In the genomic region with DNA sequence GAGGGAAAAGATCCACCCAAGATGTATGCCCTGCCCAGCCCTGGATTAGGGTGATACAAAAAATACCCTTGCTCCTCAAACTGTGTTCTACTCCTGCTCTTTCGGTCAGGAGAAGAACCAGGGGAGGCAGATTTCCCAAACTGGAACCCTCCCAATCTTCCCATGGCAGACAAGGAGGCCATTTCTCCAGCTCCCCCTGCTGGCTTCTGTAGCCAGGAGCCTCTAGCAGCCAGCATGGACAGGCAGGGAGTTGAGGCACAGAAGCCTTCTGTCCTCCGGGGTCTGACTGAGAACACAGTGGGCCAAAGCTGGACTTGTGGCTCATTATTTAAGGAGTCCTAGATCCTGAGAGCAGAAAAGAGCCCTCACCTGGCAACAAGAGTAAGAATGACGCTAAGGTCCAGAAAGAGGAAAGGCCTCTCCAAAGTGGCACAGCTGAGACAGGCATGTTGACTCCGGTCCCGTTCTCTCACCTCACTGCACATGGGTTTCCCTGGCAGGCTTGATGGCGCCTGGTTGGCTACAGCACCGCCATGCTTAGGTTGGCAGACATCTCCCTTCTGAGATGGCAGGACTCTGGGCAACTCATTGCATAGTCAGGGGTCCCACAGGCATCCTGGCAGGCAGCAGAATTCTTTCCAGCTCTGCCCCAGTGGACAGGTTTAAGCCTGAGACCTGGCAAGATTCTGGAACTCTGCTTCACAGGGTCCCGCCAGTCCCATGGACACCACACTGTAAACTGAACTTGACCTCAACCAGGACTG, we compare ENCODE assay signal across 11 mouse cellular contexts.
DNase-seq lines count a peak whose midpoint lies in the region; ATAC-seq and TF ChIP-seq lines count a peak whose summit lies in the region.
"Had no signal": no experiment of that assay in that cellular context is flagged by ENCODE, and none has a peak within 500 bp of the region (broad histone marks: within the 10 kb centered on the region; RNA-seq: fewer than 3 reads in every experiment).

No protein-coding gene starts in this region.

- H3K27me3 ChIP-seq in kidney, postnatal 0 days (ENCODE audit: insufficient read depth, low read length): no peaks in the 10 kb centered on the region
- H3K27me3 ChIP-seq: forebrain, embryonic 13.5 days; neural tube, embryonic 12.5 days had no signal

- no peak for ATAC-seq in kidney, postnatal 0 days (replicated peaks; ENCODE audit: low FRiP score, low read depth)
- ATAC-seq: forebrain, embryonic 13.5 days had no signal

- WGBS in kidney, postnatal 0 days: 82% methylated on average over 8 of the region's 8 CpGs

- H3K27ac ChIP-seq in kidney, postnatal 0 days: no peak overlapping the region
- H3K27ac ChIP-seq: forebrain, embryonic 13.5 days; neural tube, embryonic 12.5 days had no signal

- 0 out of 2 replicates have a peak, but pooled peaks cover 4% of the 10 kb centered on the region for H3K36me3 ChIP-seq in kidney, postnatal 0 days (ENCODE audit: insufficient read depth, low read length)
- H3K36me3 ChIP-seq: neural tube, embryonic 12.5 days had no signal

- H3K4me1 ChIP-seq in kidney, postnatal 0 days (replicated peaks; ENCODE audit: insufficient read depth, low read length): no peaks in the 10 kb centered on the region
- H3K4me1 ChIP-seq: forebrain, embryonic 13.5 days; neural tube, embryonic 12.5 days had no signal

- no peak overlapping the region for H3K4me3 ChIP-seq in kidney, postnatal 0 days (replicated peaks; ENCODE audit: low read depth, low read length)
- H3K4me3 ChIP-seq: forebrain, embryonic 13.5 days; neural tube, embryonic 12.5 days had no signal

- DNase-seq in adrenal gland, adult 2 months: peak; percentile 29
- no peak for DNase-seq in adrenal gland, postnatal 4 days (ENCODE audit: low spot score in 2 of 2)
- no peak for DNase-seq in kidney, postnatal 0 days (ENCODE audit: low spot score)
- no peak for DNase-seq in kidney, adult 18-20 months
- peak; percentile 40 for DNase-seq in thymus, postnatal 4 days
- DNase-seq in thymus, postnatal 36 days: no peak
- no peak for DNase-seq in spleen, adult 18-20 months
- no peak for DNase-seq in urinary bladder, postnatal 36 days (ENCODE audit: low spot score in 2 of 2)
- DNase-seq: thymus, adult 18-20 months had no signal

- H3K9me3 ChIP-seq in kidney, postnatal 0 days (replicated peaks; ENCODE audit: low read length): no peaks in the 10 kb centered on the region
- H3K9me3 ChIP-seq: forebrain, embryonic 13.5 days; neural tube, embryonic 12.5 days had no signal

- TF ChIP-seq CTCF in kidney, postnatal 0 days (IDR thresholded peaks at IDR 0.05; ENCODE audit: low read depth): peak; percentile 55

- no peak overlapping the region for H3K9ac ChIP-seq in kidney, postnatal 0 days (ENCODE audit: low read depth, low read length)
- H3K9ac ChIP-seq: forebrain, embryonic 13.5 days; neural tube, embryonic 12.5 days had no signal

- no peak overlapping the region for H3K4me2 ChIP-seq in kidney, postnatal 0 days (ENCODE audit: low read length)
- H3K4me2 ChIP-seq: forebrain, embryonic 13.5 days; neural tube, embryonic 12.5 days had no signal

Comparison
In these comparisons a context has a peak if more than half of its experiments do, and no peak if none do; other contexts are left out.
1. DNase-seq: peak in adrenal gland, adult 2 months (single experiment) and thymus, postnatal 4 days (single experiment); none in adrenal gland, postnatal 4 days (0 of 2), kidney, postnatal 0 days (single experiment), kidney, adult 18-20 months (single experiment), thymus, postnatal 36 days (0 of 2), spleen, adult 18-20 months (0 of 2) and urinary bladder, postnatal 36 days (0 of 2).